Mouse (Mus musculus) ES-E14 (cell line): ENCODE data around the gene Arhgef28. TPM values are rescaled to one million over a fixed set of nuclear protein-coding genes. Genes with fewer than 3 reads are reported as not detected.

Experiments used
- DNase-seq: peaks from one replicate; pipeline ENCODE4 v3.0.0-alpha.2; 2013; ENCODE audit warnings: low read depth, low spot score
- H3K27ac ChIP-seq: 2 replicates; pipeline ENCODE4 v1.5.1; 2012; ENCODE audit warnings: low read depth, mild to moderate bottlenecking, low read length, moderate library complexity, mixed read lengths; ENCODE audit not compliant: poor library complexity, insufficient read depth, severe bottlenecking
- H3K36me3 ChIP-seq: 2 replicates; pipeline ENCODE4 v1.6.1; 2012; ENCODE audit warnings: mild to moderate bottlenecking, low read length, moderate library complexity, mixed read lengths; ENCODE audit not compliant: control insufficient read depth, poor library complexity, insufficient read depth, severe bottlenecking
- H3K4me1 ChIP-seq, 2 experiments: fragments of 150-350 bp in 1 of 2; sonication (generic) in 1 of 2; 2 replicates each; pipeline ENCODE4 v1.6.1; 2012; ENCODE audit warnings: low read length in 2 of 2, mild to moderate bottlenecking in 1 of 2, mixed read lengths in 1 of 2; ENCODE audit not compliant: control insufficient read depth in 2 of 2, insufficient read depth in 2 of 2, poor library complexity in 1 of 2
- H3K4me3 ChIP-seq, 2 experiments: fragments of 150-350 bp in 1 of 2; sonication (generic) in 1 of 2; 2 replicates each; pipeline ENCODE4 v1.5.1; 2012; ENCODE audit warnings: low read length in 2 of 2, low read depth in 1 of 2, mild to moderate bottlenecking in 1 of 2, mixed read lengths in 1 of 2; ENCODE audit not compliant: insufficient read depth in 1 of 2, poor library complexity in 1 of 2, severe bottlenecking in 1 of 2
- H3K9ac ChIP-seq: 2 replicates; pipeline ENCODE4 v1.6.1; 2012; ENCODE audit warnings: low read depth, mild to moderate bottlenecking, low read length, mixed read lengths; ENCODE audit not compliant: poor library complexity, insufficient read depth, severe bottlenecking
- H3K9me3 ChIP-seq: fragments of 150-350 bp; sonication (generic); 2 replicates; pipeline ENCODE4 v1.6.1; 2012; ENCODE audit warnings: low read depth, mild to moderate bottlenecking, low read length; ENCODE audit not compliant: control insufficient read depth, insufficient read depth
- CHD2 ChIP-seq: IDR thresholded peaks from 2 replicates; pipeline ENCODE4 v1.6.1; 2014; ENCODE audit warnings: mild to moderate bottlenecking, low read depth, low read length, inconsistent platforms
- HCFC1 ChIP-seq: IDR thresholded peaks from 2 replicates; pipeline ENCODE4 v1.6.1; 2012; ENCODE audit warnings: low read length, inconsistent platforms, borderline replicate concordance; ENCODE audit not compliant: insufficient read depth
- MAFK ChIP-seq: IDR thresholded peaks from 2 replicates; pipeline ENCODE4 v1.6.1; 2014; ENCODE audit warnings: mild to moderate bottlenecking, low read depth, low read length, inconsistent platforms; ENCODE audit not compliant: insufficient read depth
- ZC3H11A ChIP-seq: IDR thresholded peaks from 2 replicates; pipeline ENCODE4 v1.6.1; 2012; ENCODE audit warnings: low read depth, mild to moderate bottlenecking, inconsistent platforms, low read length, borderline replicate concordance
- ZNF384 ChIP-seq: IDR thresholded peaks from 2 replicates; pipeline ENCODE4 v1.6.1; 2012; ENCODE audit warnings: low read depth, low read length, inconsistent platforms
- in situ Hi-C, 2 experiments: fragments of 600-800 bp; cut with MboI; formaldehyde crosslinking; loops; one replicate each; pipeline ENCODE4 v1.15.1; 2025; ENCODE audit warnings: low sequenced_read_pairs in 2 of 2, inconsistent platforms in 1 of 2; ENCODE audit not compliant: unreplicated experiment in 2 of 2
- total RNA-seq: library from RNA; depleted of rRNA; stranded (reverse); fragments of 300-350 nt; gene quantifications from 2 replicates; pipeline ENCODE4 v1.2.3, GENCODE M21; 2012

Gene Arhgef28
- total RNA-seq, 1 experiment, result 19.0 TPM

- Histone ChIP-seq H3K36me3 (no peaks in the 10 kb centered on the region), H3K9me3 (no peaks in the 10 kb centered on the region), H3K4me3 (no peak overlapping the region), H3K9ac (no peak overlapping the region), H3K4me1 (peaks cover 0 to 2% of the 10 kb centered on the region in 2 experiments; a peak in 1 of 4 replicates), H3K27ac (no peak overlapping the region)
- in situ Hi-C loops, result no loop called here
- no peak for DNase-seq
- TF ChIP-seq ZNF384 (no peak), CHD2 (no peak), MAFK (no peak), HCFC1 (no peak), ZC3H11A (no peak)
Observed at GRCm38 (mm10) chr13:98092354-98093002, 113.8 kb downstream of the Arhgef28 start.

DNA sequence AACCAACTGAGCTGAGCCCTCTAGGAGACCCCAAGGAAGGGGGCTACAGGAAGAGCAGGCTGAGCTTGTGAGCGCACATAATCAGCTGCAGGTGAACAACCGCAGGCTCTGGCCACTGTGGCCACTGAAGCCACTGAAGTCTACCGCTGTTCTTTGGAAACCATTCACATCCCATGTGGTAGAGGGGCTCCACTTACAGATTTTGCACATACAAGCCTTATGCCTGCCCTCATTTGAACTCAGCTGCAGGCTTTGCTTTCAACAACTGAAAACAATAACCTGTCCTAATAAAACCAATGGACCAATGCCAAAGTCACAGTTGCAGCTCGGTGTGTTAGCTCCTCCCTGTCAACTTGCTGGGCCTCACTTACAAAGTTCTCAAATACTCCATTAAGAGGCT, 126.6 kb downstream of the Arhgef28 start:
- in situ Hi-C loops, result no loop called here
- Histone ChIP-seq H3K4me1 (peaks cover 2% of the 10 kb centered on the region in 2 experiments; a peak in 1 of 4 replicates), H3K27ac (no peak overlapping the region), H3K9me3 (no peaks in the 10 kb centered on the region), H3K36me3 (no peaks in the 10 kb centered on the region), H3K9ac (no peak overlapping the region), H3K4me3 (no peak overlapping the region)
- no peak for DNase-seq
- TF ChIP-seq ZNF384 (no peak), CHD2 (no peak), ZC3H11A (no peak), HCFC1 (no peak), MAFK (no peak)

GRCm38 (mm10) chr13:98078251-98078650, 128.0 kb downstream of the Arhgef28 start:
- in situ Hi-C loops, result no loop called here
- Histone ChIP-seq H3K9ac (no peak overlapping the region), H3K4me3 (no peak overlapping the region), H3K27ac (no peak overlapping the region), H3K36me3 (no peaks in the 10 kb centered on the region), H3K9me3 (no peaks in the 10 kb centered on the region), H3K4me1 (peaks cover 2% of the 10 kb centered on the region in 2 experiments; a peak in 1 of 4 replicates)
- no peak for TF ChIP-seq ZC3H11A
- no peak for TF ChIP-seq HCFC1
- TF ChIP-seq MAFK, result no peak
- DNase-seq, result no peak

- no peak overlapping the region for H3K27ac ChIP-seq
- H3K4me1 ChIP-seq, result peaks cover 2% of the 10 kb centered on the region in 2 experiments; a peak in 1 of 4 replicates
- H3K4me3 ChIP-seq, result no peak overlapping the region
- no peak for TF ChIP-seq ZC3H11A
- TF ChIP-seq CHD2, result no peak
- no peak for TF ChIP-seq MAFK
- TF ChIP-seq HCFC1, result no peak
- no peak overlapping the region for H3K9ac ChIP-seq
- H3K36me3 ChIP-seq, result no peaks in the 10 kb centered on the region
- in situ Hi-C loops, result no loop called here
- no peaks in the 10 kb centered on the region for H3K9me3 ChIP-seq
- DNase-seq, result no peak
Observed at GRCm38 (mm10) chr13:98077216-98077615, 129.0 kb downstream of the Arhgef28 start.

GRCm38 (mm10) chr13:98074871-98075270, 131.4 kb downstream of the Arhgef28 start:
- H3K4me3 ChIP-seq, result no peak overlapping the region
- in situ Hi-C loops, result no loop called here

More at GRCm38 (mm10) chr13:98074871-98075270, 131.4 kb downstream of the Arhgef28 start:
- TF ChIP-seq MAFK, result no peak
- TF ChIP-seq CHD2, result no peak
- no peak for TF ChIP-seq HCFC1
- no peak for TF ChIP-seq ZNF384
- TF ChIP-seq ZC3H11A, result no peak
- Histone ChIP-seq H3K36me3 (no peaks in the 10 kb centered on the region), H3K4me1 (peaks cover 2% of the 10 kb centered on the region in 2 experiments; a peak in 1 of 4 replicates), H3K9me3 (no peaks in the 10 kb centered on the region), H3K27ac (no peak overlapping the region), H3K9ac (no peak overlapping the region)
- no peak for DNase-seq
